Mouse (Mus musculus): ENCODE data around the gene Rchy1. TPM values are rescaled to one million over a fixed set of nuclear protein-coding genes. Genes with fewer than 3 reads are reported as not detected.

Gene Rchy1
- polyA plus RNA-seq, 1 experiment from 2014 or later = 71.4 TPM

- WGBS = 94% methylated on average over 2 of the region's 2 CpGs
- H3K4me1 ChIP-seq (replicated peaks; ENCODE audit: control insufficient read depth, insufficient read depth, low read length) = no peaks in the 10 kb centered on the region
- no peak overlapping the region for H3K4me2 ChIP-seq (ENCODE audit: low read length)
- ATAC-seq = no peak
- no peaks in the 10 kb centered on the region for H3K36me3 ChIP-seq (ENCODE audit: control insufficient read depth, insufficient read depth)
- H3K9ac ChIP-seq (replicated peaks; ENCODE audit: low read depth, low read length) = no peak overlapping the region
- H3K27ac ChIP-seq (ENCODE audit: low read length) = no peak overlapping the region
- H3K4me3 ChIP-seq (replicated peaks; ENCODE audit: low read length) = no peak overlapping the region
- H3K27me3 ChIP-seq (replicated peaks; ENCODE audit: control insufficient read depth, insufficient read depth, low read length) = no peaks in the 10 kb centered on the region
- H3K9me3 ChIP-seq (ENCODE audit: control insufficient read depth, low read length) = no peaks in the 10 kb centered on the region
Observed at GRCm38 (mm10) chr5:91987799-91988198, 24.9 kb upstream of the Rchy1 start.

- H3K9ac ChIP-seq (replicated peaks; ENCODE audit: low read depth, low read length) = no peak within 1 kb of the TSS
- H3K9me3 ChIP-seq (ENCODE audit: control insufficient read depth, low read length) = no peaks in the 10 kb centered on the region
- H3K4me3 ChIP-seq (replicated peaks; ENCODE audit: low read length) = no peak within 1 kb of the TSS
- H3K4me2 ChIP-seq (ENCODE audit: low read length) = no peak within 1 kb of the TSS
- no peaks in the 10 kb centered on the region for H3K27me3 ChIP-seq (replicated peaks; ENCODE audit: control insufficient read depth, insufficient read depth, low read length)
- no peaks in the 10 kb centered on the region for H3K4me1 ChIP-seq (replicated peaks; ENCODE audit: control insufficient read depth, insufficient read depth, low read length)
- WGBS = 75% methylated on average over 4 of the region's 4 CpGs
- ATAC-seq = no peak
- no peaks in the 10 kb centered on the region for H3K36me3 ChIP-seq (ENCODE audit: control insufficient read depth, insufficient read depth)
- H3K27ac ChIP-seq (ENCODE audit: low read length) = no peak within 1 kb of the TSS
Observed at GRCm38 (mm10) chr5:91987236-91987635, 24.4 kb upstream of the Rchy1 start, which contains the start of gene Odaph. Odaph (plus strand) TSS chr5:91987475.

GRCm38 (mm10) chr5:91985721-91986120 is 22.9 kb upstream of the Rchy1 start:
- Histone ChIP-seq H3K4me1 (replicated peaks; ENCODE audit: control insufficient read depth, insufficient read depth, low read length) (no peaks in the 10 kb centered on the region), H3K4me3 (replicated peaks; ENCODE audit: low read length) (no peak overlapping the region), H3K27ac (ENCODE audit: low read length) (no peak overlapping the region), H3K27me3 (replicated peaks; ENCODE audit: control insufficient read depth, insufficient read depth, low read length) (no peaks in the 10 kb centered on the region), H3K9me3 (ENCODE audit: control insufficient read depth, low read length) (no peaks in the 10 kb centered on the region), H3K9ac (replicated peaks; ENCODE audit: low read depth, low read length) (no peak overlapping the region), H3K36me3 (ENCODE audit: control insufficient read depth, insufficient read depth) (no peaks in the 10 kb centered on the region), H3K4me2 (ENCODE audit: low read length) (no peak overlapping the region)
- no peak for ATAC-seq
- WGBS = 21% methylated on average over 2 of the region's 2 CpGs

- no peak overlapping the region for H3K9ac ChIP-seq (replicated peaks; ENCODE audit: low read depth, low read length)
- H3K27me3 ChIP-seq (replicated peaks; ENCODE audit: control insufficient read depth, insufficient read depth, low read length) = no peaks in the 10 kb centered on the region
- H3K36me3 ChIP-seq (ENCODE audit: control insufficient read depth, insufficient read depth) = no peaks in the 10 kb centered on the region
- no peak for ATAC-seq
- H3K27ac ChIP-seq (ENCODE audit: low read length) = no peak overlapping the region
- no peaks in the 10 kb centered on the region for H3K9me3 ChIP-seq (ENCODE audit: control insufficient read depth, low read length)
- no peaks in the 10 kb centered on the region for H3K4me1 ChIP-seq (replicated peaks; ENCODE audit: control insufficient read depth, insufficient read depth, low read length)
- 71% methylated on average over 2 of the region's 2 CpGs for WGBS
- H3K4me2 ChIP-seq (ENCODE audit: low read length) = no peak overlapping the region
- no peak overlapping the region for H3K4me3 ChIP-seq (replicated peaks; ENCODE audit: low read length)
Observed at GRCm38 (mm10) chr5:91983490-91983889, 20.6 kb upstream of the Rchy1 start.

GRCm38 (mm10) chr5:91981176-91981840 is 18.4 kb upstream of the Rchy1 start:
- Histone ChIP-seq H3K4me2 (ENCODE audit: low read length) (no peak overlapping the region), H3K9me3 (ENCODE audit: control insufficient read depth, low read length) (no peaks in the 10 kb centered on the region), H3K4me3 (replicated peaks; ENCODE audit: low read length) (no peak overlapping the region), H3K36me3 (ENCODE audit: control insufficient read depth, insufficient read depth) (no peaks in the 10 kb centered on the region), H3K27me3 (replicated peaks; ENCODE audit: control insufficient read depth, insufficient read depth, low read length) (no peaks in the 10 kb centered on the region), H3K4me1 (replicated peaks; ENCODE audit: control insufficient read depth, insufficient read depth, low read length) (no peaks in the 10 kb centered on the region), H3K27ac (ENCODE audit: low read length) (no peak overlapping the region), H3K9ac (replicated peaks; ENCODE audit: low read depth, low read length) (no peak overlapping the region)
- ATAC-seq = no peak
- whole genome bisulfite sequencing = 94% methylated on average over 11 of the region's 11 CpGs

- no peak overlapping the region for H3K27ac ChIP-seq (ENCODE audit: low read length)
- no peak overlapping the region for H3K4me2 ChIP-seq (ENCODE audit: low read length)
- H3K9me3 ChIP-seq (ENCODE audit: control insufficient read depth, low read length) = no peaks in the 10 kb centered on the region
- H3K9ac ChIP-seq (replicated peaks; ENCODE audit: low read depth, low read length) = no peak overlapping the region
- ATAC-seq = no peak
- no peaks in the 10 kb centered on the region for H3K36me3 ChIP-seq (ENCODE audit: control insufficient read depth, insufficient read depth)
- no peak overlapping the region for H3K4me3 ChIP-seq (replicated peaks; ENCODE audit: low read length)
- H3K4me1 ChIP-seq (replicated peaks; ENCODE audit: control insufficient read depth, insufficient read depth, low read length) = no peaks in the 10 kb centered on the region
- WGBS = 88% methylated on average over 2 of the region's 2 CpGs
- no peaks in the 10 kb centered on the region for H3K27me3 ChIP-seq (replicated peaks; ENCODE audit: control insufficient read depth, insufficient read depth, low read length)
Observed at GRCm38 (mm10) chr5:91977397-91977770, 14.5 kb upstream of the Rchy1 start.

- no peak overlapping the region for H3K4me3 ChIP-seq (replicated peaks; ENCODE audit: low read length)
- 76% methylated on average over 10 of the region's 10 CpGs for WGBS
- no peaks in the 10 kb centered on the region for H3K4me1 ChIP-seq (replicated peaks; ENCODE audit: control insufficient read depth, insufficient read depth, low read length)
- H3K27ac ChIP-seq (ENCODE audit: low read length) = no peak overlapping the region
- H3K27me3 ChIP-seq (replicated peaks; ENCODE audit: control insufficient read depth, insufficient read depth, low read length) = no peaks in the 10 kb centered on the region
- H3K36me3 ChIP-seq (ENCODE audit: control insufficient read depth, insufficient read depth) = no peaks in the 10 kb centered on the region
- no peak overlapping the region for H3K4me2 ChIP-seq (ENCODE audit: low read length)
- ATAC-seq = no peak
- no peaks in the 10 kb centered on the region for H3K9me3 ChIP-seq (ENCODE audit: control insufficient read depth, low read length)
- no peak overlapping the region for H3K9ac ChIP-seq (replicated peaks; ENCODE audit: low read depth, low read length)
Observed at GRCm38 (mm10) chr5:91976566-91977396, 13.9 kb upstream of the Rchy1 start.

GRCm38 (mm10) chr5:91975758-91976157 is 12.9 kb upstream of the Rchy1 start:
- WGBS = 96% methylated on average over 9 of the region's 9 CpGs
- no peak for ATAC-seq

GRCm38 (mm10) chr5:91974002-91974401 is 11.1 kb upstream of the Rchy1 start:
- H3K36me3 ChIP-seq (ENCODE audit: control insufficient read depth, insufficient read depth) = no peaks in the 10 kb centered on the region
- no peak overlapping the region for H3K27ac ChIP-seq (ENCODE audit: low read length)
- 93% methylated on average over 7 of the region's 7 CpGs for WGBS
- no peak overlapping the region for H3K9ac ChIP-seq (replicated peaks; ENCODE audit: low read depth, low read length)
- H3K4me2 ChIP-seq (ENCODE audit: low read length) = no peak overlapping the region
- no peak for ATAC-seq
- H3K9me3 ChIP-seq (ENCODE audit: control insufficient read depth, low read length) = no peaks in the 10 kb centered on the region
- no peaks in the 10 kb centered on the region for H3K27me3 ChIP-seq (replicated peaks; ENCODE audit: control insufficient read depth, insufficient read depth, low read length)
- no peaks in the 10 kb centered on the region for H3K4me1 ChIP-seq (replicated peaks; ENCODE audit: control insufficient read depth, insufficient read depth, low read length)
- H3K4me3 ChIP-seq (replicated peaks; ENCODE audit: low read length) = no peak overlapping the region

More at GRCm38 (mm10) chr5:91975758-91976157, 12.9 kb upstream of the Rchy1 start:
- Histone ChIP-seq H3K4me1 (replicated peaks; ENCODE audit: control insufficient read depth, insufficient read depth, low read length) (no peaks in the 10 kb centered on the region), H3K27ac (ENCODE audit: low read length) (no peak overlapping the region), H3K4me2 (ENCODE audit: low read length) (no peak overlapping the region), H3K9me3 (ENCODE audit: control insufficient read depth, low read length) (no peaks in the 10 kb centered on the region), H3K9ac (replicated peaks; ENCODE audit: low read depth, low read length) (no peak overlapping the region), H3K4me3 (replicated peaks; ENCODE audit: low read length) (no peak overlapping the region), H3K27me3 (replicated peaks; ENCODE audit: control insufficient read depth, insufficient read depth, low read length) (no peaks in the 10 kb centered on the region), H3K36me3 (ENCODE audit: control insufficient read depth, insufficient read depth) (no peaks in the 10 kb centered on the region)
